Mouse (Mus musculus): ENCODE data around the gene Hoxb5. TPM values are rescaled to one million over a fixed set of nuclear protein-coding genes. Genes with fewer than 3 reads are reported as not detected.

The Hoxb5 gene
- polyA plus RNA-seq, 1 experiment from 2014 or later, result 0.97 TPM

- peaks cover 16% of the 10 kb centered on the region for H3K4me1 ChIP-seq
These were observed 27.2 kb upstream of the Hoxb5 start for GRCm38 (mm10) chr11:96275896-96276295.

GRCm38 (mm10) chr11:96277151-96278044, 25.7 kb upstream of the Hoxb5 start:
- H3K4me3 ChIP-seq, result no peak overlapping the region
- H3K4me2 ChIP-seq (replicated peaks), result no peak overlapping the region
- H3K9ac ChIP-seq, result no peak overlapping the region
- 2% methylated on average over 35 of the region's 35 CpGs for WGBS
- no peak for ATAC-seq (ENCODE audit: low FRiP score, low read depth)
- H3K9me3 ChIP-seq, result no peaks in the 10 kb centered on the region
- H3K27me3 ChIP-seq, result peaks cover 97% of the 10 kb centered on the region
- no peak overlapping the region for H3K27ac ChIP-seq
- H3K36me3 ChIP-seq, result no peaks in the 10 kb centered on the region
- H3K4me1 ChIP-seq, result peaks cover 2% of the 10 kb centered on the region; the same call in 1 of the 2 replicates

More at GRCm38 (mm10) chr11:96275896-96276295, 27.2 kb upstream of the Hoxb5 start:
- 22% methylated on average over 4 of the region's 4 CpGs for WGBS
- Histone ChIP-seq H3K27ac (no peak overlapping the region), H3K4me2 (replicated peaks) (no peak overlapping the region), H3K9me3 (no peaks in the 10 kb centered on the region), H3K4me3 (no peak overlapping the region), H3K27me3 (peaks cover 99% of the 10 kb centered on the region), H3K9ac (no peak overlapping the region), H3K36me3 (no peaks in the 10 kb centered on the region)
- no peak for ATAC-seq (ENCODE audit: low FRiP score, low read depth)

- Histone ChIP-seq H3K4me3 (no peak overlapping the region), H3K4me1 (peaks cover 6% of the 10 kb centered on the region), H3K4me2 (replicated peaks) (no peak overlapping the region), H3K9ac (no peak overlapping the region), H3K27ac (no peak overlapping the region), H3K36me3 (no peaks in the 10 kb centered on the region), H3K27me3 (peaks cover 97% of the 10 kb centered on the region), H3K9me3 (no peaks in the 10 kb centered on the region)
- WGBS, result 7% methylated on average over 14 of the region's 14 CpGs
- no peak for ATAC-seq (ENCODE audit: low FRiP score, low read depth)
These were observed 24.8 kb upstream of the Hoxb5 start for GRCm38 (mm10) chr11:96278324-96278723.

GRCm38 (mm10) chr11:96278773-96279172, 24.4 kb upstream of the Hoxb5 start:
- ATAC-seq (ENCODE audit: low FRiP score, low read depth), result no peak
- Histone ChIP-seq H3K36me3 (no peaks in the 10 kb centered on the region), H3K4me3 (no peak overlapping the region), H3K4me2 (replicated peaks) (no peak overlapping the region), H3K4me1 (peaks cover 6% of the 10 kb centered on the region), H3K27me3 (peaks cover 97% of the 10 kb centered on the region), H3K27ac (no peak overlapping the region), H3K9ac (no peak overlapping the region), H3K9me3 (no peaks in the 10 kb centered on the region)
- under 1% methylated on average over 9 of the region's 9 CpGs for WGBS

- Histone ChIP-seq H3K36me3 (no peaks in the 10 kb centered on the region), H3K9me3 (no peaks in the 10 kb centered on the region), H3K4me1 (peaks cover 13% of the 10 kb centered on the region), H3K9ac (no peak overlapping the region), H3K27ac (no peak overlapping the region), H3K4me2 (replicated peaks) (no peak overlapping the region), H3K4me3 (no peak overlapping the region), H3K27me3 (peaks cover 97% of the 10 kb centered on the region)
- WGBS, result 2% methylated on average over 31 of the region's 31 CpGs
- ATAC-seq (ENCODE audit: low FRiP score, low read depth), result no peak
These were observed 23.5 kb upstream of the Hoxb5 start for GRCm38 (mm10) chr11:96279421-96280233.

- Histone ChIP-seq H3K27ac (no peak overlapping the region), H3K36me3 (no peaks in the 10 kb centered on the region), H3K27me3 (peaks cover 97% of the 10 kb centered on the region), H3K9me3 (no peaks in the 10 kb centered on the region), H3K4me1 (peaks cover 16% of the 10 kb centered on the region), H3K9ac (no peak overlapping the region), H3K4me2 (replicated peaks) (no peak overlapping the region), H3K4me3 (no peak overlapping the region)
- 10% methylated on average over 8 of the region's 8 CpGs for WGBS
- no peak for ATAC-seq (ENCODE audit: low FRiP score, low read depth)
These were observed 22.4 kb upstream of the Hoxb5 start for GRCm38 (mm10) chr11:96280399-96281378.

- peaks cover 16% of the 10 kb centered on the region for H3K4me1 ChIP-seq
- WGBS, result 2% methylated on average over 18 of the region's 18 CpGs
- H3K9me3 ChIP-seq, result no peaks in the 10 kb centered on the region
- ATAC-seq (ENCODE audit: low FRiP score, low read depth), result no peak
- H3K4me3 ChIP-seq, result no peak overlapping the region
- H3K27ac ChIP-seq, result no peak overlapping the region
- no peaks in the 10 kb centered on the region for H3K36me3 ChIP-seq
- H3K27me3 ChIP-seq, result peaks cover 97% of the 10 kb centered on the region
- no peak overlapping the region for H3K9ac ChIP-seq
- H3K4me2 ChIP-seq (replicated peaks), result no peak overlapping the region
These were observed 21.7 kb upstream of the Hoxb5 start for GRCm38 (mm10) chr11:96281396-96281795.

- under 1% methylated on average over 27 of the region's 27 CpGs for WGBS
- ATAC-seq (ENCODE audit: low FRiP score, low read depth), result no peak
- H3K4me3 ChIP-seq, result peak within 1 kb of the TSS; percentile 21; the same call in 1 of the 2 replicates
These were observed 21.1 kb upstream of the Hoxb5 start, which contains the start of gene Hoxb8 for GRCm38 (mm10) chr11:96281855-96282570. TSS of gene Hoxb8 (plus strand) at chr11:96281905.

GRCm38 (mm10) chr11:96282795-96283430, 20.2 kb upstream of the Hoxb5 start:
- H3K9ac ChIP-seq, result no peak overlapping the region
- no peaks in the 10 kb centered on the region for H3K9me3 ChIP-seq
- H3K27me3 ChIP-seq, result peaks cover 97% of the 10 kb centered on the region
- ATAC-seq (ENCODE audit: low FRiP score, low read depth), result no peak
- H3K4me1 ChIP-seq, result peaks cover 19% of the 10 kb centered on the region
- under 1% methylated on average over 49 of the region's 49 CpGs for WGBS
- no peaks in the 10 kb centered on the region for H3K36me3 ChIP-seq
- H3K27ac ChIP-seq, result no peak overlapping the region
- peak overlapping the region; percentile 58 for H3K4me2 ChIP-seq (replicated peaks)
- H3K4me3 ChIP-seq, result peak overlapping the region; percentile 21

More at GRCm38 (mm10) chr11:96281855-96282570, 21.1 kb upstream of the Hoxb5 start, which contains the start of gene Hoxb8:
- Histone ChIP-seq H3K4me1 (peaks cover 19% of the 10 kb centered on the region), H3K36me3 (no peaks in the 10 kb centered on the region), H3K9me3 (no peaks in the 10 kb centered on the region), H3K9ac (no peak within 1 kb of the TSS), H3K27ac (no peak within 1 kb of the TSS), H3K4me2 (replicated peaks) (0 out of 2 replicates have a peak within 1 kb of the TSS, but pooled peaks have one; percentile 27), H3K27me3 (peaks cover 97% of the 10 kb centered on the region)

GRCm38 (mm10) chr11:96284041-96284749, 18.9 kb upstream of the Hoxb5 start:
- H3K4me2 ChIP-seq (replicated peaks), result peak overlapping the region; percentile 58
- WGBS, result 0% methylated on average over 45 of the region's 49 CpGs
- peak overlapping the region; percentile 36; the same call in 1 of the 2 replicates for H3K9ac ChIP-seq
- no peaks in the 10 kb centered on the region for H3K36me3 ChIP-seq
- H3K4me1 ChIP-seq, result peaks cover 19% of the 10 kb centered on the region
- 0 out of 2 replicates have a peak overlapping the region, but pooled peaks have one; percentile 22 for H3K27ac ChIP-seq
- H3K9me3 ChIP-seq, result no peaks in the 10 kb centered on the region
- H3K4me3 ChIP-seq, result peak overlapping the region; percentile 33
- no peak for ATAC-seq (ENCODE audit: low FRiP score, low read depth)
- peaks cover 98% of the 10 kb centered on the region for H3K27me3 ChIP-seq
